Mouse (Mus musculus) ZHBTc4 (cell line): Measurements from ENCODE around the gene Btn2a2.

Source experiments
- DNase-seq: peaks from one replicate; pipeline ENCODE4 v3.0.0-alpha.2; 2011; ENCODE audit warnings: low read depth, low spot score

Gene Btn2a2

DNA sequence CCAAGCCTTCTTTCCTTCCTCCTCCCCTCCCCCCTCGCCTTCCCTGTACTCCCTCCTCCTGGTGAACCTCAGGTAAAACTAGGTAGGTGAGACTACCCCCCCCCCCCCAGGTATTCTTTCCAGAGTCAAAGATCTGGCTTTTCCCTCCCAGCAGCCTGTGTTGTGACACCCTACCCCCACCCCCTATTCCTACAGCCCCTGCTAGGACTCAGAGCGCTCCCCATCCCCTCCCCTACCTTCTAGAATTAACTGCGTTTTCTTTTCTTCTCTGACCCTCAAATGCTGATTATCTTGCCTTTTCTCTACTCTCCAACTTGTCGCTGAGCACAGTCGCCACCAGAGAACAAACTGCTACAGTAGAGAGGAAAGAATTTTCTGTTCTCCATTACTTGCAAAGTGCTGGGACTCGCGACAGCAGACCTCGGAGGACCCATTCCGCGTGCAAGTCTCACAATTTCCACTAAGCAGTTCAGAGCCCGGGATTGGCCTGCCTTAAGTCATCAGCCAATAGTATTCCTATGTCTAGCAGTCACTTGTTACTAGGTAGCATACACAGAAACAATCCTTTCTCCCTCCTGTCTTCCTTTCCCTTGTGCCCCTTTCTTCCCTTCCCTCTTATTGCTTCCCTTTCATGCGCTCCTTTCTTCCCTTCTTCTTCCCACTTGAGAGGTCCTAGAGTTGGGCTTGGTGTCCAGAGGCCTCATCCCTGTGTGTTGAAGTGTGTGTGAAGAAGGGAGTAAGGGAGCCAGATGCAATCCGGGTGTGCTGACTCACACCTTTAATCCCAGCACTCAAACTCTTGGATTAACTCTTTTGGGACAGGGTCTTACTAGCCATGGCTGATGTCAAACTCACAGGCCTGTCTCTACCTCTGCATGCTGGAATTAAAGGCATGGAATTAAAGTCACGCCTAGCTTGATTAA, at the start of gene Btn2a2:
Btn2a2 (minus strand) TSS at position 458 of the 923 bp plus-strand sequence.
- peak; percentile 89 for DNase-seq

DNA sequence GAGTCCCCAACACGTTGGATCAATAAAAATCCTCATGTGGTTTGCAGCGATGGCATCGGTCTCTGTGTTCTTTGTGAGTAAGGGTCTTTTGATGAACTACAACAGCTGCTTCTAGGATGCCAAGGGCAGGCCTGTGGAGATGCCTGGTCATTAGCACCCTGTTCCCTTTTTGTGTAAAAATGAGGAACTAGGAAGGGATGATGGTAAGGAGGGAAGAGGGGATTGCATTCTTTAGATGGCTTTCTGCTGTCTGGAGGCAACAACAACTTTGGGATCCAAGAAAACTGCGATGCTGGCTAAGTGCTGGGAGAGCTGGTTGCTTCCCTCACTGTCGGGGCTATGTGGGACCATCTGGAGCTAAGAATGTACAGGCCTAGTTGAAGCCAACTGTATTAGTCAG, 49.6 kb upstream of the Btn2a2 start:
- DNase-seq, result no peak

DNA sequence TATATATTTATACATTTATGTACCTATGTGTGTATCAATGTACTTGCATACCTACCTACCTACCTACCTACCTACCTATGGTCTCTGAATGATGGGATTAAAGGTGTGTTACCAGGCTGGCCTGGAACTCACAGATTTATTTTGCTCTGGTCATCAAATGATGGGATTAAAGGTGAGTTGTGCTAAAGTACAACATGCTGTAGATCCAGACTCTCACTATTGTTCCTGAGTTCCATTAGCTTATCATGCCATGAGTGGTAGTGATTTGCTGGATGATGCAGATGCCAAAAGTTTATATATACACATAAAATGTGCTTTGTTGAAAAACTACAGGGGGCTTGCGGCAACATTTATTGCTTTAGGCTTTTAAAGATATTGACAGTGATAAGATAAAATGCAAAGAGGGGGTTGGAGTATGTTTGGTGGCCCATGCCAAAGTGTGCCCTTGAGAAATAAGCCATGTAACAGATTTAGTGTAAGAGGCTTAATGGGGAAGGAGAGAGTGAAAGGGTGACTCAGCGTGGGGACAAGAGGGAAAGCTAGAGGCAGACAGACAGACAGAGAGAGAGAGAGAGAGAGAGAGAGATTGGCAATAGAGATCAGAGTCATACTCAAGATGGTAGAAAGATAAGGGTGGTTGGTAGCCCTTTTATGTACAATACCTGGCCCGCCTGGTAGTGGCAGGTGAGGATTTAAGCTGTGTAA, 48.5 kb upstream of the Btn2a2 start:
- no peak for DNase-seq

DNA sequence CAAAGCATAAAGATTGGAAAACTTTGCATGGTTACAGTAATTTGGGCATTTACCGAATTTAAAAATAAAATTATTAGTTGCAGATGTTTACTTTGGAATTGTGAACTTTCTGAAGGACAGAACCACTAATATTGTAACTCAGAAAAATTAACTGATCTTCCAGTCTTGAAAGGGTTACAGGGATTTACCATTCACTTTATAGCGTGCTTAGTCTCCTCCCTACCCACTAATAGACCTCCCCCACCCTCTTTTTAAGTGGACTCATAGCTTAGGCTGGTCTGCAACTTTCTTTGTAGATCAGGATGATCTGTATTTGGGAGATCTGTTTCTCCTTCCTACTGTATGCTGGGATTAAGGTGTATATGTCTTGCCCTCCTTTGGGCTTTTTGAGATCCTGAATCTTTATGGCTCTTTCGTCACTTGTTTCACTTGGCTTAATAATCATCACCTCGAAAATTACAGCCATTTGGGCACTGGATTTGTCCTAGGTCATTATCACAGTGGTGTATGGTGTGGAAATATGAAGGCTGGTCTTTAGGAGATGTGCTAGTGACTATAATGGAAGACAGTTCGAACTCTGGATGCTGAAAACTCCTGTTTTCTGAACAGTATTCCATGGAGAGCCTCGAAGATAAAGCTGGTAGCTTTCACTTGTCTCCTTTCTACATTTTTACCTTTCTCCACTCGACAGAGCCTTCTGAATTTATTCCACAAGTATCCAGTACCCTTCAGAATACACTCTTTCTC, 47.6 kb upstream of the Btn2a2 start:
- DNase-seq, result no peak

DNA sequence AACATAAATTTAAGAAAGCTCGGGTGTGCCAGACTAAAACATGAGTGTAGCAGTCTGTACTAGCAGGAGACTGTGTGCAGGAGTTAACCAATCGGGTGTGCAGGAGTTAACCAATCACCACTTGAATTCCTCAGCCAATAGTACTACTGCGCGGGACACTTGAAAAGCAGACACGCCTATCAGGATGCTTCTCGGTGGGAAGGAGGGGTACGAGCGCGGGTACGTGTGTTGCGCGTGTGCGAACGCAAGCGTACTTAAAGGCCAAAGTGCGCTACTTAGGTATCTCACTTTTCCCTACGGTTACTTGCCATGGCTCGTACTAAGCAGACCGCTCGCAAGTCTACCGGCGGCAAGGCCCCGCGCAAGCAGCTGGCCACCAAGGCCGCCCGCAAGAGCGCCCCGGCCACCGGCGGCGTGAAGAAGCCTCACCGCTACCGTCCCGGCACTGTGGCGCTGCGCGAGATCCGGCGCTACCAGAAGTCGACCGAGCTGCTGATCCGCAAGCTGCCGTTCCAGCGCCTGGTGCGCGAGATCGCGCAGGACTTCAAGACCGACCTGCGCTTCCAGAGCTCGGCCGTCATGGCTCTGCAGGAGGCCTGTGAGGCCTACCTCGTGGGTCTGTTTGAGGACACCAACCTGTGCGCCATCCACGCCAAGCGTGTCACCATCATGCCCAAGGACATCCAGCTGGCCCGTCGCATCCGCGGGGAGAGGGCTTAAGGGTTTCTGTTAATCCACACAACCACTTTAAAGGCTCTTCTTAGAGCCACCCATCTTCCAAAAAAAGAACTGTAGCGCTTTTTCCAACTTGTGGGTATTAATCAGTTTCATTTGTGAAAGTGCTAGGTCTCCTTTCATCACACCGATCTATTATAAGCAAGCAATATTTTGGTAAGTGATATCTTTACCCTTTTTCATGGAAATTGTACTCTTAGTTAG, 46.7 kb upstream of the Btn2a2 start, which contains the start of gene Hist1h3g:
Hist1h3g (plus strand) TSS at position 286 of the 939 bp plus-strand sequence.
- DNase-seq, result peak; percentile 98

DNA sequence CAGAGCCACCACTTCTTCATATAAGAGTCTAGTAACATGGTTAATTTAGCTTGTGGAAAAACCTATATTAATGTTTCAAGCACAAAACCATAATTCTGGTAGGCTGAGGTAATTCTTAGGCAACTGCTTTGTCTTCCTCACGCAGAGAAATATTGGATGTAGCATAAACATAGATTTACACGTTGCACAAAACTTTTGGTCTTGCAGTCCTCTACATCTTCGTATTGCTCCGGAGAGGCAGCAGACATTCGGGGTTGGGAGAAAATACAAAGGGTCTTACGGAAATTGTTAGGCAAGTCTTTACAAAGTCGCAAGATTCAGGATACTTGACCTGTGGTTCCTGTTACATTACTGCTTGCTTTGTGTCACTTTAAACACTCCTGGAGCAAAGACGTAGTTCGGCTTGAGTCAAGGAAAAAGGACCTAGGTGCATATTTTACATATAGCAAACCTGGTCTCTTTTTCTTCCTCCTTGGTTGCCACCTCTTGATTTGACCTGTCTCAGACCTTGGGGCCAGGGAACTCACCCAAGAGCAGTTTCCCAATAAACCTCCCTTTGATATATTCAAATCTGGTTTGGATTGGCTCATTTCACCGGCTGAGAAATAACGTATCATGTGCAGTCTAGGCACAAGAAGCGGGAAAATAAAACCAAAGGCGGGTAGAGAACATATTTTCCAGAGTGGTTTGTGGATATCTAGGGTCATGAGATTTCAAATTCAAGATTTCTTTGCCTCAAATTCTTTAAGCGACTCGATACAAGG, 45.9 kb upstream of the Btn2a2 start:
- DNase-seq, result peak; percentile 72

DNA sequence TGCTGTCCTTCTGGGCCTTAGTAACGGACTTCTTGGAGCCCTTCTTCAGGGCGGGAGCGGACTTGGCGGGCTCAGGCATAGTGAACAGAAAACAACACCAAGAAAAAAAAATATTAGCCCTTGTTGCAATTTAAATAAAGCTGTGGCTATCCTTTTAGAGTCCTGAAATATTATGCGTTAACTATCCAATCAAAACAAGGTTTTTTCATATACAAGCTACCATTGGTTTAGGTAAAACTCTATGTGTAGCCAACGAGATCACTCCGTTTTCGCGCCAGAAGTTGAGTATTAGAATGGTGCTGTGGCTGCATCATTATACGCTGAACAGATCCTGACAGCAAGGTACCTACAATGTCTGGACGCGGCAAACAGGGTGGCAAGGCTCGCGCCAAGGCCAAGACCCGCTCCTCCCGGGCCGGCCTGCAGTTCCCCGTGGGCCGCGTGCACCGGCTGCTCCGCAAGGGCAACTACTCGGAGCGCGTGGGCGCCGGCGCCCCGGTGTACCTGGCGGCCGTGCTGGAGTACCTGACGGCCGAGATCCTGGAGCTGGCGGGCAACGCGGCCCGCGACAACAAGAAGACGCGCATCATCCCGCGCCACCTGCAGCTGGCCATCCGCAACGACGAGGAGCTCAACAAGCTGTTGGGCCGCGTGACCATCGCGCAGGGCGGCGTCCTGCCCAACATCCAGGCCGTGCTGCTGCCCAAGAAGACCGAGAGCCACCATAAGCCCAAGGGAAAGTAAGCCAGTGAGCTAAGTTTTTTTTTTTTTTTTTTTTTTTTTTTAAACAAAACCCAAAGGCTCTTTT, 45.1 kb upstream of the Btn2a2 start, which contains the start of gene Hist1h2af:
Hist1h2af (plus strand) TSS at position 347 of the 808 bp plus-strand sequence.
- DNase-seq, result peak; percentile 90

DNA sequence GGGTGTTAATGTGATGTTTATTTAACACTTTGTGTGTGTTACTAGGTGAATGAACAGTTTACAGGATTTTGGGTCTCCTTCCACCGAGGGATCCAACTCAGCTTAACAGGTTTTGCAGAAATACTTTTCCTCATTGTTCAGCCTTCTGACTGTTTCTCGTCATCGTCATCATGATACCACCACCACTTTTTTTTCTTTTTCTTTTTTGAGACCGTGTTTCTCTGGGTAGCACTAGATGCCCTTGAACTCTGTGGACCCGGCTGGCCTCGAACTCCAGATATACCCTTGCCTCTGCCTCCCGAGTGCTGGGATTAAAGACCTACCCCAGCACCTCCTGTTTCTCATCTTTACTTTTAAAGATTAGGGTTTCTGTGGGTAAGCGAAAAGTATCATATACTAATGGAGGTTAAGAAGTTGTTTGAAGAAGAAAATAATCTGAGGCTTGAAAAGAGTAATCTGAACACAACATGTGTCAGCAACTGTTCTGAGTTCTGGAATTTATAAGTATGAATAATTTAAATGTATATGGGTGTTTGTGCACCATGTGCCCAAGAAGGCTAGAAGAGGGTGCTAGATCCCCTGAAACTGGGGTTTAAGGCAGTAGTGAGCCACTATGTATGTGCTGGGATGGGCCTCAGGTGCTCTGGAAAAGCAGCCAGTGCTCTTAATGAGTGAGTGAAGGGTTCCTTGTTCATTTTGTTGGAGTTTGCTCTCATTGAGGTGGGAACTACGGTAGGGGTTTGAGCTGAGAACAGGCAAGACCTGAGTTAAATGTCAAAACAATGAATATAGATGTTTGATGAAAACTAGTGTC, 43.8 kb upstream of the Btn2a2 start:
- DNase-seq, result no peak

DNA sequence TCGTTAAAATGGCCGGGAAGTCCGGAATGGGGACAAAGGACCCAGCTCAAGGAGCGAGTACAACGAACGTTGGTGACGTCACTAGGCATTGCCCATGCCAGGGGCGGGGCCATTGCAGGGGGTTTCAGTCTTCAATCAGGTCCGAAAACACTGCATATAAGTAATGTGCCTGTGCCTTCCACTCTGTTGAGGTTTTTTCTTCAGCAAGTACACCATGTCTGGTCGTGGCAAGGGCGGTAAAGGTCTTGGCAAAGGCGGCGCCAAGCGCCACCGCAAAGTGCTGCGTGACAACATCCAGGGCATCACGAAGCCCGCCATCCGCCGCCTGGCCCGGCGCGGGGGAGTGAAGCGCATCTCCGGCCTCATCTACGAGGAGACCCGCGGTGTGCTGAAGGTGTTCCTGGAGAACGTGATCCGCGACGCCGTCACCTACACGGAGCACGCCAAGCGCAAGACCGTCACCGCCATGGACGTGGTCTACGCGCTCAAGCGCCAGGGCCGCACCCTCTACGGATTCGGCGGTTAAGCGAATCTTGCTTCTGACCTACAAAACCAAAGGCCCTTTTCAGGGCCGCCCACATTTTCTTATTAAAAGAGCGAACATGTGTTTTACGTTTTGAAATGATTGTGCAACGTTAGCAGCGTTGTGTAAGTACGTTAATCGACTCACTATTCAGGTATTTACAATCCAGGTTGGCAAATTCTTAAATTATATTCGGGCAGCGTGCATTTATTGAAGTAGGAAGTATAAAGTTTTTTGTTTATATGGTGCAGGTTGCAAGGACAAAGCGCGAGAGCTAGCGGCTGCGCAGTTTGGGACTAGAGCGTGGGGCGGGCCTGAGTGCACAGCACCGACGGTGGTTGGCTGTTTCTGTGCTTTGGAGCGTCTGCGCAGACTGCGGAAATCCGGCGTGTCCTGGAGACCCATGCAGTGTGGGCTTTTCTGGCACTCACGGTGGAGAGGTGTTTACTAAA, 42.5 kb upstream of the Btn2a2 start, which contains the start of gene Hist1h4h:
Hist1h4h (plus strand) TSS at position 150 of the 975 bp plus-strand sequence.
- DNase-seq, result peak; percentile 98

DNA sequence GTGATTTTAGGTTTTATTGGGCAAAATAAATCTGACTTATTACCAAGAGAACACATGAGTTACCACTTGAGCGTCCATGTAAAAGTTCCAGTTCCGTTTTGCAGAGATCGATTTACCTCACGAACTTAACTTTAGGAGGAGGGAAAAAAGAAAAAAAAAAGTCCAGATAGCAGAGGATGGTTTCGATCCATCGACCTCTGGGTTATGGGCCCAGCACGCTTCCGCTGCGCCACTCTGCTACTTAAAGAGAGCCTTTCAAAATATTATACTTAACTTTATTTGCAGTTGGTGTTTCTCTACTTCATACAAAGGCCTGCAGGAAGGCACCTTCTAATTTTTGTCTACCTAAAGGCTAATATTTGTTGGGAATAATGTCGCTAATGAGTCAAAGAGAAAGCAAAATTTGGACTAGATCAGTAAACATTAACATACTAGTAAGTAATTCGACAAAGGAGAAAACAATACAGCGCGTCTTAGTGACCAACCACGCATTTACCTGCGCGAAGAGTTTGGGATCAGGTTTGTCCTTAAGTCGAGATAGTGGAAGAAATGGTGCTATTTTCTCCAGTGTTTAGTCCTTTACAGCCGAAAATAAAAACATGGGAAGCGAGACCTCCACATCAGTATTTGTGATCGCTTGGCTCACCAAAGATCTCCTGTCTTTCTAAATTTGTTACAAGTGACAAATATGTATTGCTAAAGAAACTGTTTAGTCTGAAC, 41.7 kb upstream of the Btn2a2 start:
- peak; percentile 64 for DNase-seq

DNA sequence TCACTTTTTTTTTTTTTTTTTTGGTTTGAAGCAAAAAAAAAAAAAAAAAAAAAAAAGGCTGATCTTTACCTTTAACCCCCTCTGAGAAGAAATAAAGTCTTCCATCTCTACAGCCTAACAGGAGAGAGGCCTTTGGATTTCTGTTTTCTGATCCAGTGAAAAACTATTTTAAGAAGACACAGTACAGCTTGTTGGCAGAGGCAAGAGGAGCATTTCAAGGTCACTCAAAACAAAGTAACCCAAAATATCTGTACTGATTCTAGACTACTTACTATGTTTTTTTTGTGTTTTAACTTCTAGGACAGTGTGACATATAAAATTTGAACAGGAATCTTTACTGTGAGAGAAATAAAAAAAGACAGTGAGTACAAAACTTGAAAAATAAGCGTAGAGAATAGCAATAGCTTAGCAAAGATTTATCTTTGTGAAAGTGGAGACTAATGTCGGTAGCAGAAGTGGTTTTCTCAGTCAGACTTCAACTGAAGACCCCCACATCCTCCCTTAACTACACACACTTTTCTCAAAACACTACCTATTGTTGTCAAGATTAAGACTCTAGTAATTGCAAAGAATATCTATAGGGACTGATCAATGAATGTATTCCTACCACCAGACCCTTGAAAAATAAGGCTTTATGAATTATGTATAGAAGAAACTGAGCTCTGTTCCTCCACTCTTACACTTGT, 41.0 kb upstream of the Btn2a2 start:
- no peak for DNase-seq

DNA sequence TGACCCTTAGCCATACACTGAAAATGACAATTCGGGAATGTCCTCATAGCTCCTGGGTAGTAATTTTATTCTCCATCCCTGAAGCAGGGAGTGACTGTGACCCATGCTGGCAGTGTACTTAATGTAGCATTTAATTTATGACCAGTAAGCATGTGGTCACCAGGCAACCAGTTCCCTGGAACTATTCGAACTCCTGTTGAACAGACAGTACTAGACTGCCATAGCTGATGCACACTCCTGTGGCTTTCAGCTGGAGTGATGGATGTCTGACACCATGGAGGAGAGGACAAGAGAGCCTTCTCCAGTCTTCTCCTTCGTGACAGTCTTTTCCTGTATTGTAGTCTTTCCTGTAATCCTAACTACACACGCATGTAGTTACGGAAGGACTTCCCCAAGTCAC, 40.3 kb upstream of the Btn2a2 start:
- DNase-seq, result no peak

DNA sequence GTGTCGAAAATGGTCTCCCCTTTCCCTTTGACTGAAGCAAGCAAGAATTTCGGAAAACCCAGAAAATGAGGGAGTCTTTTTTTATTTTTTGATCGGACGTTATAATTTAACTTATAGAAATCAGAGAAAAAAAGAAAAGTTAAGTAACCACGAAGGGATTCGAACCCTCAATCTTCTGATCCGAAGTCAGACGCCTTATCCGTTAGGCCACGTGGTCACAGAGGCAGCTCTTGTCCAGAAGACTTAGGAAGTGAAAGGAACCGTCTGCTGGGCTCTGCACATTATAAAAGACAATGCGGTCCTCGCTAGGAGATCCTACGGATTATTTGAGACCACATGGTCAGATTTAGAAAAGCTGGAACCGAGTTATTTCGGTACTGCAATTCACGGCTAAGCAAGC, 37.7 kb upstream of the Btn2a2 start:
- DNase-seq, result peak; percentile 92

DNA sequence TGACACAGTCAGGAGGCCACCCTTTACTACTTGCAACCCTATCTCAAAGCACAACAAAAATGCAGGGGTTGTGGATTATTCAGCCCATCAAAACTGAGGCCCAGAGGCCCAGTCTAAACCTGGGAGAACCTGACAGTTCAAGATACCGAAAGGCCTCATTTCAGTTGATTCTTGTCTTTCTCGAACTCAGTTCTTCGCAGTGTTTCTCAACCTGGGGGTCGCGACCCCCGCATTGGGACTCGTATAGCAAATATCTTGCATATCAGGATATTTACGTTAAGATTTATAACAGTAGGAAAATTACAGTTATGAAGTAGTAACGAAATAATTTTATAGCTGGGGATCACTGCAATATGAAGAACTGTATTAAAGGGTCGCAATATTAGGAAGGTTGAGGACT, 37.2 kb upstream of the Btn2a2 start:
- DNase-seq, result peak; percentile 71

DNA sequence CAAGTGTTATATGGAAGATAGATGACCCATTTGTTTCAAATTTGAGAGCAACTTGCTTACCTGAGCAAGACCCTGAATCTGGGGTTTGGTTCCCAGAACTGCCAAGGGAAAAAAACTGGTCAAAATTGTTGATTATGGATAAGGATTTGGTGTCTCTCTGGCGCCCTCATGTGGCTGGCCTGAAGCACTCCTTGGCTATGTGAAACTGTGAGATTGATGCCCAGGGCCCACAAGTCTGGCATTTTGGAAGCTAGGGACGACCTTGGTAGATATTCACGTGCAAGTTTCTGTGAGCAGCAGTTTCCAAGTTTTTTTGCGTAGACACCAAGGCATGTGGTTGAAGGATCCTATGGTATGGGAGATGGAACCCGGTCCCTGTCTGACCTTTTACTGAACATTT, 36.0 kb upstream of the Btn2a2 start:
- DNase-seq, result peak; percentile 90

DNA sequence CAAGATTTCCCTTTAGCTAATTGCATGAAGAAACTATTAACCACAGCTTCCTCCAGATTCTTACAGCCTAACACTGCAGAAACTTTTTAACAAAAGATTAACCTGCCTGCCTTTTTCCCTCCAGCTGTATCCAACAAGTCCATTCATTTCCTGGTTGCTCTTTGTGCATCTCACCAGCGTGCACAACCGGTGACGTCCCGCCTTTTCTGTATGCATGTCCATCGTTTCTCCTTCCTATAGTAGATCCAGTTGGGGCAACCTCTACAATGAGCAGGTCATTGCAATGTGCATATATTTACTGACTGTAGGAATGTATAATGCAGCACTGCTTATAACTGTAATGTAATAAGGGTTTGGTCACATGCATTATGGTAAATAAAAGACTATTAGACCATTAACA, 35.3 kb upstream of the Btn2a2 start:
- no peak for DNase-seq
